Mouse (Mus musculus) megakaryocyte-erythroid progenitor cell, adult 5-6 weeks (primary cell): ENCODE data around the gene Calr. TPM values are rescaled to one million over a fixed set of nuclear protein-coding genes. Genes with fewer than 3 reads are reported as not detected.

Experiments
- ATAC-seq: replicated peaks from 2 replicates; pipeline ENCODE4 v1.8.0; 2016; ENCODE audit warnings: mild to moderate bottlenecking, inconsistent platforms; ENCODE audit not compliant: severe bottlenecking, poor library complexity, low FRiP score, low TSS enrichment
- total RNA-seq, 2 experiments: library from RNA; stranded (forward) in 1 of 2; stranded (reverse) in 1 of 2; fragments of 200-1000, 215-1000 nt in 1 of 2; fragments of >200 nt in 1 of 2; fragmentation: Nextera tagmentation in 1 of 2; gene quantifications; 2 replicates each; pipeline ENCODE4 v1.2.3; 2014 to 2017

Gene Calr
- total RNA-seq, 2 experiments from 2014 or later, result 320 to 1,527 TPM

- ATAC-seq, result no peak
These were observed 49.4 kb downstream of the Calr start for GRCm38 (mm10) chr8:84797256-84797797.

- ATAC-seq, result no peak
These were observed 52.2 kb downstream of the Calr start for GRCm38 (mm10) chr8:84794486-84794885.

GRCm38 (mm10) chr8:84793791-84794485, 52.8 kb downstream of the Calr start:
- ATAC-seq, result no peak

- ATAC-seq, result no peak
These were observed 53.6 kb downstream of the Calr start for GRCm38 (mm10) chr8:84793134-84793533.

- ATAC-seq, result no peak
These were observed 54.2 kb downstream of the Calr start for GRCm38 (mm10) chr8:84792429-84792947.

Other genes starting within 250 kb of the Calr start
Only the 30 nearest of the 31 such genes appear.
- 23.2 and 27.2 TPM in 2 replicates for gene Ier2, start 184.1 kb downstream of the Calr start, total RNA-seq (2014; fragmentation: Nextera tagmentation)
- gene Ier2, start 184.1 kb downstream of the Calr start, total RNA-seq (2017), result 47.1 and 60.7 TPM in 2 replicates
- 170 and 181 TPM in 2 replicates for gene Trmt1, start 160.6 kb downstream of the Calr start, total RNA-seq (2014; fragmentation: Nextera tagmentation)
- 94.9 and 126 TPM in 2 replicates for gene Trmt1, start 160.6 kb downstream of the Calr start, total RNA-seq (2017)
- gene Nacc1, start 159.1 kb downstream of the Calr start, total RNA-seq (2014; fragmentation: Nextera tagmentation), result 71.6 and 76.7 TPM in 2 replicates
- 35.8 and 51.5 TPM in 2 replicates for gene Nacc1, start 159.1 kb downstream of the Calr start, total RNA-seq (2017)
- 44.2 and 65.2 TPM in 2 replicates for gene Lyl1, start 145.5 kb downstream of the Calr start, total RNA-seq (2014; fragmentation: Nextera tagmentation)
- 9.5 and 10.1 TPM in 2 replicates for gene Lyl1, start 145.5 kb downstream of the Calr start, total RNA-seq (2017)
- gene G430095P16Rik, start 123.9 kb downstream of the Calr start, total RNA-seq (2014; fragmentation: Nextera tagmentation), result 25.7 and 28.1 TPM in 2 replicates
- 8.2 and 11.4 TPM in 2 replicates for gene G430095P16Rik, start 123.9 kb downstream of the Calr start, total RNA-seq (2017)
- gene Nfix, start 46.6 kb downstream of the Calr start, total RNA-seq (2014; fragmentation: Nextera tagmentation), result 73.4 and 79.7 TPM in 2 replicates
- 13.3 and 26.0 TPM in 2 replicates for gene Nfix, start 46.6 kb downstream of the Calr start, total RNA-seq (2017)
- gene Dand5, start 24.1 kb downstream of the Calr start, total RNA-seq (2014; fragmentation: Nextera tagmentation), result 4.7 TPM in 2 replicates
- gene Dand5, start 24.1 kb downstream of the Calr start, total RNA-seq (2017), result 3.5 and 3.7 TPM in 2 replicates
- 28.3 and 31.1 TPM in 2 replicates for gene Gadd45gip1, start 15.4 kb downstream of the Calr start, total RNA-seq (2014; fragmentation: Nextera tagmentation)
- gene Gadd45gip1, start 15.4 kb downstream of the Calr start, total RNA-seq (2017), result 53.1 and 61.8 TPM in 2 replicates
- 94.8 and 151 TPM in 2 replicates for gene Rad23a, start 6.3 kb downstream of the Calr start, total RNA-seq (2014; fragmentation: Nextera tagmentation)
- 38.4 and 43.7 TPM in 2 replicates for gene Rad23a, start 6.3 kb downstream of the Calr start, total RNA-seq (2017)
- 101 and 104 TPM in 2 replicates for gene Farsa, start 10.1 kb upstream of the Calr start, total RNA-seq (2014; fragmentation: Nextera tagmentation)
- gene Farsa, start 10.1 kb upstream of the Calr start, total RNA-seq (2017), result 151 and 153 TPM in 2 replicates
- 101 and 135 TPM in 2 replicates for gene Syce2, start 25.2 kb upstream of the Calr start, total RNA-seq (2014; fragmentation: Nextera tagmentation)
- gene Syce2, start 25.2 kb upstream of the Calr start, total RNA-seq (2017), result 98.9 and 102 TPM in 2 replicates
- 34.7 and 51.0 TPM in 2 replicates for gene Gcdh, start 47.0 kb upstream of the Calr start, total RNA-seq (2014; fragmentation: Nextera tagmentation)
- gene Gcdh, start 47.0 kb upstream of the Calr start, total RNA-seq (2017), result 37.0 and 42.9 TPM in 2 replicates
- gene Klf1, start 55.0 kb upstream of the Calr start, total RNA-seq (2014; fragmentation: Nextera tagmentation), result 193 and 197 TPM in 2 replicates
- 162 and 228 TPM in 2 replicates for gene Klf1, start 55.0 kb upstream of the Calr start, total RNA-seq (2017)
- gene Dnase2a, start 61.6 kb upstream of the Calr start, total RNA-seq (2014; fragmentation: Nextera tagmentation), result 29.1 and 38.8 TPM in 2 replicates
- 26.7 and 42.2 TPM in 2 replicates for gene Dnase2a, start 61.6 kb upstream of the Calr start, total RNA-seq (2017)
- gene Mast1, start 90.4 kb upstream of the Calr start, total RNA-seq (2014; fragmentation: Nextera tagmentation), result 0.45 TPM in 1 of 2 replicates, not detected in the other
- 0.42 TPM in 1 of 2 replicates, not detected in the other for gene Mast1, start 90.4 kb upstream of the Calr start, total RNA-seq (2017)
- not detected in 2 replicates for gene Rtbdn, start 100.1 kb upstream of the Calr start, total RNA-seq (2014; fragmentation: Nextera tagmentation)
- not detected in 2 replicates for gene Rtbdn, start 100.1 kb upstream of the Calr start, total RNA-seq (2017)
- not detected in 2 replicates for gene Gm49661, start 122.5 kb upstream of the Calr start, total RNA-seq (2014; fragmentation: Nextera tagmentation)
- not detected in 2 replicates for gene Gm49661, start 122.5 kb upstream of the Calr start, total RNA-seq (2017)
- gene Prdx2, start 122.7 kb upstream of the Calr start, total RNA-seq (2014; fragmentation: Nextera tagmentation), result 898 and 1,004 TPM in 2 replicates
- gene Prdx2, start 122.7 kb upstream of the Calr start, total RNA-seq (2017), result 1,011 and 1,021 TPM in 2 replicates
- gene Rnaseh2a, start 122.8 kb upstream of the Calr start, total RNA-seq (2014; fragmentation: Nextera tagmentation), result 198 and 202 TPM in 2 replicates
- gene Rnaseh2a, start 122.8 kb upstream of the Calr start, total RNA-seq (2017), result 119 and 151 TPM in 2 replicates
- gene Junb, start 131.8 kb upstream of the Calr start, total RNA-seq (2014; fragmentation: Nextera tagmentation), result 4.1 and 8.0 TPM in 2 replicates
- gene Junb, start 131.8 kb upstream of the Calr start, total RNA-seq (2017), result 57.8 and 74.2 TPM in 2 replicates
- 7.7 and 9.6 TPM in 2 replicates for gene Hook2, start 143.7 kb upstream of the Calr start, total RNA-seq (2014; fragmentation: Nextera tagmentation)
- 11.0 and 19.9 TPM in 2 replicates for gene Hook2, start 143.7 kb upstream of the Calr start, total RNA-seq (2017)
- not detected in 2 replicates for gene Best2, start 167.6 kb upstream of the Calr start, total RNA-seq (2014; fragmentation: Nextera tagmentation)
- not detected in 2 replicates for gene Best2, start 167.6 kb upstream of the Calr start, total RNA-seq (2017)
- 77.3 and 82.3 TPM in 2 replicates for gene Asna1, start 178.3 kb upstream of the Calr start, total RNA-seq (2014; fragmentation: Nextera tagmentation)
- gene Asna1, start 178.3 kb upstream of the Calr start, total RNA-seq (2017), result 48.6 and 73.5 TPM in 2 replicates
- gene Trir, start 179.9 kb upstream of the Calr start, total RNA-seq (2014; fragmentation: Nextera tagmentation), result 137 and 159 TPM in 2 replicates
- 342 and 455 TPM in 2 replicates for gene Trir, start 179.9 kb upstream of the Calr start, total RNA-seq (2017)
- 42.2 and 68.5 TPM in 2 replicates for gene Tnpo2, start 190.0 kb upstream of the Calr start, total RNA-seq (2014; fragmentation: Nextera tagmentation)
- 20.3 and 28.3 TPM in 2 replicates for gene Tnpo2, start 190.0 kb upstream of the Calr start, total RNA-seq (2017)
- 11.0 and 21.1 TPM in 2 replicates for gene Fbxw9, start 213.1 kb upstream of the Calr start, total RNA-seq (2014; fragmentation: Nextera tagmentation)
- gene Fbxw9, start 213.1 kb upstream of the Calr start, total RNA-seq (2017), result 1.4 and 5.8 TPM in 2 replicates
- gene Gm5741, start 221.0 kb upstream of the Calr start, total RNA-seq (2014; fragmentation: Nextera tagmentation), result not detected in 2 replicates
- not detected in 2 replicates for gene Gm5741, start 221.0 kb upstream of the Calr start, total RNA-seq (2017)
- 69.1 and 99.2 TPM in 2 replicates for gene Dhps, start 224.8 kb upstream of the Calr start, total RNA-seq (2014; fragmentation: Nextera tagmentation)
- 15.0 and 17.6 TPM in 2 replicates for gene Dhps, start 224.8 kb upstream of the Calr start, total RNA-seq (2017)
- 172 and 250 TPM in 2 replicates for gene Wdr83os, start 233.8 kb upstream of the Calr start, total RNA-seq (2014; fragmentation: Nextera tagmentation)
- gene Wdr83os, start 233.8 kb upstream of the Calr start, total RNA-seq (2017), result 40.4 and 61.3 TPM in 2 replicates
- 50.1 and 102 TPM in 2 replicates for gene Wdr83, start 234.4 kb upstream of the Calr start, total RNA-seq (2014; fragmentation: Nextera tagmentation)
- 23.1 and 25.2 TPM in 2 replicates for gene Wdr83, start 234.4 kb upstream of the Calr start, total RNA-seq (2017)